Mouse (Mus musculus) stomach, postnatal 0 days (tissue): ENCODE measurements around the gene Kcnma1. TPM values are rescaled to one million over a fixed set of nuclear protein-coding genes. Genes with fewer than 3 reads are reported as not detected.

Source experiments
- ATAC-seq: fragments of 200-750 bp; cut with Nextera tagmentation; 2 replicates; pipeline ENCODE4 v1.8.0; 2017; ENCODE audit not compliant: low FRiP score, low TSS enrichment
- DNase-seq: peaks from one replicate; pipeline ENCODE4 v3.0.0-alpha.2; 2016; ENCODE audit warnings: low spot score
- H3K27ac ChIP-seq: fragments of 300-500 bp; sonication (generic); replicated peaks from 2 replicates; pipeline ENCODE4 v1.5.1; 2014; ENCODE audit warnings: mild to moderate bottlenecking, control low read depth
- H3K27me3 ChIP-seq: fragments of 300-500 bp; sonication (generic); 2 replicates; pipeline ENCODE4 v1.6.1; 2014; ENCODE audit warnings: low read length; ENCODE audit not compliant: control insufficient read depth, insufficient read depth
- H3K36me3 ChIP-seq: fragments of 300-500 bp; sonication (generic); 2 replicates; pipeline ENCODE4 v1.6.1; 2014; ENCODE audit warnings: low read length, mixed read lengths; ENCODE audit not compliant: control insufficient read depth, insufficient read depth
- H3K4me1 ChIP-seq: fragments of 300-500 bp; sonication (generic); replicated peaks from 2 replicates; pipeline ENCODE4 v1.6.1; 2014; ENCODE audit warnings: antibody characterized with exemption; ENCODE audit not compliant: control insufficient read depth, insufficient read depth
- H3K4me2 ChIP-seq: fragments of 300-500 bp; sonication (generic); replicated peaks from 2 replicates; pipeline ENCODE4 v1.6.1; 2014; ENCODE audit warnings: low read depth, mild to moderate bottlenecking, control low read depth, moderate library complexity
- H3K4me3 ChIP-seq: fragments of 300-500 bp; sonication (generic); 2 replicates; pipeline ENCODE4 v1.5.1; 2014; ENCODE audit warnings: low read depth, low read length, control low read depth
- H3K9ac ChIP-seq: fragments of 300-500 bp; sonication (generic); 2 replicates; pipeline ENCODE4 v1.6.1; 2014; ENCODE audit warnings: mild to moderate bottlenecking, low read length, control low read depth, mixed read lengths
- H3K9me3 ChIP-seq: fragments of 300-500 bp; sonication (generic); 2 replicates; pipeline ENCODE4 v1.6.1; 2016; ENCODE audit warnings: low read length; ENCODE audit not compliant: control insufficient read depth
- CTCF ChIP-seq: IDR thresholded peaks from 2 replicates; pipeline ENCODE4 v1.5.1; 2016; ENCODE audit warnings: antibody characterized with exemption, low read depth, mild to moderate bottlenecking, moderate library complexity
- EP300 ChIP-seq: optimal IDR thresholded peaks from 2 replicates; pipeline ENCODE3; 2016; ENCODE audit warnings: antibody characterized with exemption
- WGBS: fragments of 180-500 bp; shearing (Covaris S2); extraction: QIAGEN DNeasy Blood & Tissue Kit; methylation state at CpG from one replicate; pipeline ENCODE4 v1.1.7; 2014; 5-methylcytosine and 5-hydroxymethylcytosine counted together
- polyA plus RNA-seq: library from polyadenylated mRNA; unstranded; fragments of >200 nt; fragmentation: Nextera tagmentation; extraction: Ambion mirVana; gene quantifications from 2 replicates; pipeline ENCODE4 v1.2.1, GENCODE M21; 2015

The Kcnma1 gene
- polyA plus RNA-seq, 1 experiment from 2014 or later = 13.3 TPM

GRCm38 (mm10) chr14:23995831-23996230, 18.5 kb downstream of the Kcnma1 start:
- 79% methylated on average over 3 of the region's 3 CpGs for WGBS
- Histone ChIP-seq H3K36me3 (no peaks in the 10 kb centered on the region), H3K4me2 (no peak overlapping the region), H3K9ac (no peak overlapping the region), H3K27me3 (no peaks in the 10 kb centered on the region), H3K4me3 (no peak overlapping the region), H3K27ac (no peak overlapping the region), H3K4me1 (no peaks in the 10 kb centered on the region), H3K9me3 (no peaks in the 10 kb centered on the region)
- no peak for DNase-seq
- no peak for TF ChIP-seq CTCF
- ATAC-seq = no peak

GRCm38 (mm10) chr14:23990871-23991270, 23.4 kb downstream of the Kcnma1 start:
- WGBS = 83% methylated on average over 7 of the region's 7 CpGs
- no peak overlapping the region for H3K9ac ChIP-seq
- no peaks in the 10 kb centered on the region for H3K4me1 ChIP-seq
- no peaks in the 10 kb centered on the region for H3K9me3 ChIP-seq
- H3K4me3 ChIP-seq = no peak overlapping the region
- H3K36me3 ChIP-seq = no peaks in the 10 kb centered on the region
- TF ChIP-seq EP300 (no peak), CTCF (no peak)
- no peaks in the 10 kb centered on the region for H3K27me3 ChIP-seq
- no peak for DNase-seq
- H3K4me2 ChIP-seq = no peak overlapping the region
- no peak overlapping the region for H3K27ac ChIP-seq
- no peak for ATAC-seq

DNA sequence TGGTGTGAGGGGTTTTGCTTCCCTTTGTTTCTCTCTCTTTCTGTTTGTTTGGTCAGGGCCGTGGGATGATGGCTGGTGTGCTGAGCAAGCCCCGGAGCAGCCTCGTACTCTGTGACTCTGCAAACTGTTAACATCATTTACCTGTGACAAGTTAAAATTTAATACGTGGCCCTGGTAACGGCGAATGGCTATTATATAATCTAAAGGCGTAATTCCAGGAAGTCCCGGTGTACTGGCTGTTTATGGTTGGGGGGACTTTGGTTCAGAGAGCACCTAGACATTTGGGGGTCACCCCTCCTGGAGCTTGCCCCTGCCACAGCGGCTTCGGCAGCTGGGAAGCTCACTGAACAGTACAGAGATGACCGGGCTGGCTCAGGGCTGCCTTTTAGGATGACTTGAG, 24.6 kb downstream of the Kcnma1 start:
- no peaks in the 10 kb centered on the region for H3K27me3 ChIP-seq
- H3K9ac ChIP-seq = no peak overlapping the region
- TF ChIP-seq EP300 (no peak), CTCF (no peak)
- no peak overlapping the region for H3K4me2 ChIP-seq
- H3K36me3 ChIP-seq = no peaks in the 10 kb centered on the region
- H3K9me3 ChIP-seq = no peaks in the 10 kb centered on the region
- DNase-seq (no peak), ATAC-seq (no peak)
- WGBS = 58% methylated on average over 11 of the region's 11 CpGs
- no peak overlapping the region for H3K27ac ChIP-seq
- no peaks in the 10 kb centered on the region for H3K4me1 ChIP-seq
- H3K4me3 ChIP-seq = no peak overlapping the region

DNA sequence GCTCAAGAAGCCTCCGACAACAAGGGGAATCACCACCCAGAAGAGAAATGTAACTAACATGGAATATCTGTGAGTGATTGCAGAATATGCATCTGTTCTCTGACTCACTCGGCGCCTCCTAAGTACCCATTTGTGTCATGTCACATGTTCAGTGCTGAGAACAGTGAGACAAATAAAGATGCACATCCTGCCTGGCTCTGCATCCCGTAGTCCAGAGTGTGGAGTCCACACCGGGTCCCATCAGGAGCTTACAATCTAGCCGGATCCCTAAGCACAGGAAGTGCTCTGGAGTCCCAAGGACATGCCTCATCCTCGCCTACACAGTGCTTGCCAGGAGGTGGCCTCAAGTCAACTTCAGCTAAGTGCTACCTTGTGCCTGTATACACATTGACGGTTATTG, 32.1 kb downstream of the Kcnma1 start:
- ATAC-seq (0 out of 2 replicates have a peak, but pooled peaks have one; percentile 26), DNase-seq (no peak)
- no peak overlapping the region for H3K4me3 ChIP-seq
- no peak for TF ChIP-seq CTCF
- TF ChIP-seq EP300 = no peak
- H3K36me3 ChIP-seq = no peaks in the 10 kb centered on the region
- H3K27me3 ChIP-seq = no peaks in the 10 kb centered on the region
- H3K4me1 ChIP-seq = no peaks in the 10 kb centered on the region
- peak overlapping the region; percentile 69 for H3K27ac ChIP-seq
- no peaks in the 10 kb centered on the region for H3K9me3 ChIP-seq
- WGBS = 65% methylated on average over 8 of the region's 8 CpGs
- no peak overlapping the region for H3K4me2 ChIP-seq
- H3K9ac ChIP-seq = no peak overlapping the region

- Histone ChIP-seq H3K4me2 (no peak overlapping the region), H3K9me3 (no peaks in the 10 kb centered on the region), H3K36me3 (no peaks in the 10 kb centered on the region), H3K9ac (no peak overlapping the region), H3K27me3 (no peaks in the 10 kb centered on the region), H3K4me3 (no peak overlapping the region), H3K4me1 (no peaks in the 10 kb centered on the region), H3K27ac (no peak overlapping the region)
- 92% methylated on average over 2 of the region's 2 CpGs for WGBS
- ATAC-seq (no peak), DNase-seq (no peak)
- TF ChIP-seq CTCF = no peak
- no peak for TF ChIP-seq EP300
These were observed 39.6 kb downstream of the Kcnma1 start for GRCm38 (mm10) chr14:23974685-23975084.

DNA sequence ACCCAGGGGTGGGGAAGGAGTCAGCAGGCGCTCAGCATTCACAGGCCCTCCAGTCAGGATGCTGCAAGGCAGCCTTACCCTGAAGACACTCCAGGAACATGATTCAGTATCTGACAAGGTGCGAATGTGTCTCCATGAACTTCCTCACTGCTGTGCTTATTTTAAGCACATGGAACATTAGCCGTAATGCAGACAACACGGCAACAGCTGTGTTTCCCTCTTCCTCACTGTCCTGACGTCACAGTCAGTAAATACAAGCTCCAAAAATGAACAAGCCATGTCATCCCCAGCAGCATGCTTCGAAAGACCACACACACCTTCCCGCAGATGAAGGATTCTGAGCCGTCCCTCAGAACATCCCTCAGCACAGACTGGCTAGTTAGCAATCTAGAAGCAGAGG, 47.8 kb downstream of the Kcnma1 start:
- 58% methylated on average over 8 of the region's 8 CpGs for WGBS
- H3K4me2 ChIP-seq = no peak overlapping the region
- no peaks in the 10 kb centered on the region for H3K27me3 ChIP-seq
- no peak overlapping the region for H3K4me3 ChIP-seq
- no peaks in the 10 kb centered on the region for H3K9me3 ChIP-seq
- H3K27ac ChIP-seq = no peak overlapping the region
- ATAC-seq = no peak
- no peaks in the 10 kb centered on the region for H3K36me3 ChIP-seq
- TF ChIP-seq CTCF (no peak), EP300 (no peak)
- DNase-seq = no peak
- no peaks in the 10 kb centered on the region for H3K4me1 ChIP-seq
- H3K9ac ChIP-seq = no peak overlapping the region
